7 mouse cellular contexts compared by ENCODE assay signal in genomic region chr16:33832728-33833428, GRCm38 (mm10). TPM values are rescaled to one million over a fixed set of nuclear protein-coding genes. Genes with fewer than 3 reads are reported as not detected.
A peak's percentile ranks its signal among the peaks of the same experiment; 100 is the strongest.
DNase-seq lines count a peak whose midpoint lies in the region; ATAC-seq and TF ChIP-seq lines count a peak whose summit lies in the region.

No protein-coding gene starts in this region.

- TF ChIP-seq EP300 in ES-Bruce4 (IDR thresholded peaks at IDR 0.05; ENCODE audit: insufficient read depth, low read depth, low read length), result no peak

- no peak for TF ChIP-seq POLR2A in ES-Bruce4 (IDR thresholded peaks at IDR 0.05; ENCODE audit: insufficient read depth, low read length)

- H3K36me3 ChIP-seq in ES-Bruce4 (ENCODE audit: control insufficient read depth, insufficient read depth, low read length, poor library complexity, severe bottlenecking), result no peaks in the 10 kb centered on the region
- no peaks in the 10 kb centered on the region for H3K36me3 ChIP-seq in forebrain, embryonic 10.5 days (replicated peaks)
- H3K36me3 ChIP-seq in hindbrain, embryonic 16.5 days (ENCODE audit: control insufficient read depth, insufficient read depth, low read length), result no peaks in the 10 kb centered on the region
- H3K36me3 ChIP-seq in stomach, embryonic 15.5 days, result no peaks in the 10 kb centered on the region

- peak overlapping the region; percentile 90 for H3K27ac ChIP-seq in ES-Bruce4 (ENCODE audit: insufficient read depth, low read length)
- peak overlapping the region; percentile 84 for H3K27ac ChIP-seq in forebrain, embryonic 10.5 days
- 0 out of 2 replicates have a peak overlapping the region, but pooled peaks have one; percentile 27 for H3K27ac ChIP-seq in hindbrain, embryonic 16.5 days (ENCODE audit: low read depth, low read length)
- peak overlapping the region; percentile 79 for H3K27ac ChIP-seq in stomach, embryonic 15.5 days

- peaks cover 6% of the 10 kb centered on the region for H3K4me1 ChIP-seq in ES-Bruce4 (ENCODE audit: control insufficient read depth, insufficient read depth, low read length)
- H3K4me1 ChIP-seq in forebrain, embryonic 10.5 days, result peaks cover 54% of the 10 kb centered on the region
- peaks cover 19% of the 10 kb centered on the region for H3K4me1 ChIP-seq in hindbrain, embryonic 16.5 days (ENCODE audit: control insufficient read depth, insufficient read depth, low read depth, low read length)
- peaks cover 33% of the 10 kb centered on the region for H3K4me1 ChIP-seq in stomach, embryonic 15.5 days

- WGBS in forebrain, embryonic 10.5 days, result 1% methylated on average over 21 of the region's 21 CpGs
- WGBS in hindbrain, embryonic 16.5 days, result 6% methylated on average over 21 of the region's 21 CpGs
- 8% methylated on average over 21 of the region's 21 CpGs for WGBS in stomach, embryonic 15.5 days

- DNase-seq in B cell, adult 2 months, result peak; percentile 17 to 25
- DNase-seq in forebrain, embryonic 10.5 days (ENCODE audit: extremely low spot score, low spot score), result peak; percentile 69
- peak; percentile 43 for DNase-seq in lung, postnatal 10 days

- peak overlapping the region; percentile 34; the same call in 1 of the 2 replicates for H3K4me3 ChIP-seq in ES-Bruce4 (ENCODE audit: low read depth, low read length)
- H3K4me3 ChIP-seq in forebrain, embryonic 10.5 days, result peak overlapping the region; percentile 46
- no peak overlapping the region for H3K4me3 ChIP-seq in hindbrain, embryonic 16.5 days (ENCODE audit: low read length)
- peak overlapping the region; percentile 25 for H3K4me3 ChIP-seq in stomach, embryonic 15.5 days (replicated peaks)

- no peaks in the 10 kb centered on the region for H3K9me3 ChIP-seq in ES-Bruce4 (replicated peaks; ENCODE audit: control insufficient read depth, insufficient read depth, low read length, poor library complexity, severe bottlenecking)
- no peaks in the 10 kb centered on the region for H3K9me3 ChIP-seq in forebrain, embryonic 10.5 days
- no peaks in the 10 kb centered on the region for H3K9me3 ChIP-seq in hindbrain, embryonic 16.5 days (ENCODE audit: control insufficient read depth, low read length)
- no peaks in the 10 kb centered on the region for H3K9me3 ChIP-seq in stomach, embryonic 15.5 days

- no peaks in the 10 kb centered on the region for H3K27me3 ChIP-seq in ES-Bruce4 (ENCODE audit: control insufficient read depth, insufficient read depth, low read length, poor library complexity, severe bottlenecking)
- peaks cover 80% of the 10 kb centered on the region for H3K27me3 ChIP-seq in forebrain, embryonic 10.5 days (ENCODE audit: poor library complexity, severe bottlenecking)
- peaks cover 23% of the 10 kb centered on the region for H3K27me3 ChIP-seq in hindbrain, embryonic 16.5 days (replicated peaks; ENCODE audit: control insufficient read depth, insufficient read depth, low read length)
- H3K27me3 ChIP-seq in stomach, embryonic 15.5 days (replicated peaks), result no peaks in the 10 kb centered on the region

- no peak for TF ChIP-seq CTCF in ES-Bruce4 (IDR thresholded peaks at IDR 0.05; ENCODE audit: low read depth, low read length)

- peak; percentile 65 for ATAC-seq in hindbrain, embryonic 16.5 days
- ATAC-seq in stomach, embryonic 15.5 days (ENCODE audit: insufficient read depth, low FRiP score, low read depth), result no peak
- no peak for ATAC-seq in erythroid progenitor cell, adult 5-6 weeks (replicated peaks; ENCODE audit: low FRiP score, poor library complexity, severe bottlenecking)

- H3K4me2 ChIP-seq in hindbrain, embryonic 16.5 days (ENCODE audit: low read length), result peak overlapping the region; percentile 52
- peak overlapping the region; percentile 75 for H3K4me2 ChIP-seq in stomach, embryonic 15.5 days

- peak overlapping the region; percentile 21 for H3K9ac ChIP-seq in ES-Bruce4 (ENCODE audit: low read depth, poor library complexity, severe bottlenecking)
- H3K9ac ChIP-seq in hindbrain, embryonic 16.5 days (ENCODE audit: low read depth, low read length), result no peak overlapping the region
- H3K9ac ChIP-seq in stomach, embryonic 15.5 days, result no peak overlapping the region

RNA-seq across cellular contexts. Expression of gene Itgb5, which starts 3.4 kb away (rescaled TPM):
- polyA plus RNA-seq in ES-Bruce4 (2011; ENCODE audit: insufficient read depth, insufficient read length, low read depth, missing spikeins), result 59.7 and 64.5 TPM in 2 replicates
- polyA plus RNA-seq in forebrain, embryonic 10.5 days (2016; fragmentation: Nextera tagmentation; extraction: Ambion mirVana), result 10.6 and 14.3 TPM in 2 replicates
- 4.9 and 7.8 TPM in 2 replicates for polyA plus RNA-seq in hindbrain, embryonic 16.5 days (2015; fragmentation: Nextera tagmentation; extraction: Ambion mirVana)
- polyA plus RNA-seq in stomach, embryonic 15.5 days (2015; fragmentation: Nextera tagmentation; extraction: Ambion mirVana), result 50.2 and 50.8 TPM in 2 replicates
- 6.1 and 13.8 TPM in 2 replicates for total RNA-seq in erythroid progenitor cell, adult 5-6 weeks (2015; ENCODE audit: low replicate concordance)
- 8.9 and 9.2 TPM in 2 replicates for total RNA-seq in erythroid progenitor cell, adult 5-6 weeks (2017; ENCODE audit: low replicate concordance)

RNA-seq across cellular contexts. Expression of gene Muc13, which starts 39.0 kb away (rescaled TPM):
- polyA plus RNA-seq in ES-Bruce4 (2011; ENCODE audit: insufficient read depth, insufficient read length, low read depth, missing spikeins), result not detected in 2 replicates
- 0.24 and 0.38 TPM in 2 replicates for polyA plus RNA-seq in forebrain, embryonic 10.5 days (2016; fragmentation: Nextera tagmentation; extraction: Ambion mirVana)
- polyA plus RNA-seq in hindbrain, embryonic 16.5 days (2015; fragmentation: Nextera tagmentation; extraction: Ambion mirVana), result not detected in 2 replicates
- 42.0 and 60.9 TPM in 2 replicates for polyA plus RNA-seq in stomach, embryonic 15.5 days (2015; fragmentation: Nextera tagmentation; extraction: Ambion mirVana)
- 1.8 and 6.3 TPM in 2 replicates for total RNA-seq in erythroid progenitor cell, adult 5-6 weeks (2015; ENCODE audit: low replicate concordance)
- total RNA-seq in erythroid progenitor cell, adult 5-6 weeks (2017; ENCODE audit: low replicate concordance), result 0.51 and 1.2 TPM in 2 replicates

Comparison
In these comparisons a context has a peak if more than half of its experiments do, and no peak if none do; other contexts are left out.
1. H3K27ac ChIP-seq: peak in every context shown above with its lines; median percentile 90 in ES-Bruce4; 84 in forebrain, embryonic 10.5 days; 79 in stomach, embryonic 15.5 days; 27 in hindbrain, embryonic 16.5 days.
2. RNA of gene Muc13, which starts 39.0 kb away (polyA plus RNA-seq): 42.0 to 60.9 TPM in stomach, embryonic 15.5 days; 0.24 to 0.38 TPM in forebrain, embryonic 10.5 days, not detected in ES-Bruce4 and not detected in hindbrain, embryonic 16.5 days; every median in the first group is over 10 times any median in the second.
3. Peak in every context shown above with its lines, with median percentiles within 50 percentile points of each other: DNase-seq.